Mouse (Mus musculus) embryonic fibroblast, embryonic 13.5 days (primary cell): ENCODE data around the gene Cux1. TPM values are rescaled to one million over a fixed set of nuclear protein-coding genes. Genes with fewer than 3 reads are reported as not detected.

Source experiments
- H3K27ac ChIP-seq: 2 replicates; pipeline ENCODE4 v1.5.1; 2012; ENCODE audit warnings: low read length, control low read depth, inconsistent platforms; ENCODE audit not compliant: insufficient read depth
- H3K4me1 ChIP-seq: 2 replicates; pipeline ENCODE4 v1.6.1; 2011; ENCODE audit warnings: low read length; ENCODE audit not compliant: control insufficient read depth, insufficient read depth
- H3K4me3 ChIP-seq: 2 replicates; pipeline ENCODE4 v1.5.1; 2011; ENCODE audit warnings: mild to moderate bottlenecking, control low read depth, low read length; ENCODE audit not compliant: insufficient read depth
- CTCF ChIP-seq: IDR thresholded peaks from 2 replicates; pipeline ENCODE4 v1.5.1; 2011; ENCODE audit warnings: mild to moderate bottlenecking, control low read depth, low read length, moderate library complexity, borderline replicate concordance; ENCODE audit not compliant: insufficient read depth
- POLR2A ChIP-seq: IDR thresholded peaks from 2 replicates; pipeline ENCODE4 v1.6.1; 2011; ENCODE audit warnings: low read depth, mild to moderate bottlenecking, control low read depth, low read length, moderate library complexity
- polyA plus RNA-seq: library from polyadenylated mRNA; stranded (reverse); fragments of >200 nt; gene quantifications from 2 replicates; pipeline ENCODE4 v1.2.4, GENCODE M21; 2011; ENCODE audit warnings: low read depth; ENCODE audit not compliant: missing spikeins, insufficient read length

Gene Cux1
- polyA plus RNA-seq: 48.4 and 80.9 TPM in 2 replicates

- peak within 1 kb of the TSS; percentile 51; the same call in 1 of the 2 replicates for H3K27ac ChIP-seq
- TF ChIP-seq POLR2A: peak; percentile 57
- TF ChIP-seq CTCF: no peak
- peak within 1 kb of the TSS; percentile 89 for H3K4me3 ChIP-seq
- H3K4me1 ChIP-seq: peaks cover 7% of the 10 kb centered on the region
Measured at GRCm38 (mm10) chr5:136567176-136568025, at the start of gene Cux1. Gene Cux1 (minus strand): TSS chr5:136567490.

- TF ChIP-seq CTCF (no peak), POLR2A (no peak)
- no peaks in the 10 kb centered on the region for H3K4me1 ChIP-seq
- H3K27ac ChIP-seq: no peak overlapping the region
- H3K4me3 ChIP-seq: no peak overlapping the region
Measured at GRCm38 (mm10) chr5:136612391-136612790, 45.1 kb upstream of the Cux1 start.

GRCm38 (mm10) chr5:136608814-136609434 lies 41.6 kb upstream of the Cux1 start:
- Histone ChIP-seq H3K4me1 (no peaks in the 10 kb centered on the region), H3K4me3 (no peak overlapping the region), H3K27ac (no peak overlapping the region)
- no peak for TF ChIP-seq CTCF
- no peak for TF ChIP-seq POLR2A

- Histone ChIP-seq H3K4me1 (no peaks in the 10 kb centered on the region), H3K27ac (no peak overlapping the region), H3K4me3 (no peak overlapping the region)
- TF ChIP-seq POLR2A: no peak
Measured at GRCm38 (mm10) chr5:136605144-136605543, 37.9 kb upstream of the Cux1 start.

- H3K4me3 ChIP-seq: no peak overlapping the region
- no peak for TF ChIP-seq POLR2A
- H3K4me1 ChIP-seq: no peaks in the 10 kb centered on the region
- H3K27ac ChIP-seq: no peak overlapping the region
Measured at GRCm38 (mm10) chr5:136603176-136603964, 36.1 kb upstream of the Cux1 start.

- TF ChIP-seq CTCF: no peak
- no peak for TF ChIP-seq POLR2A
- Histone ChIP-seq H3K4me1 (no peaks in the 10 kb centered on the region), H3K27ac (no peak overlapping the region), H3K4me3 (no peak overlapping the region)
Measured at GRCm38 (mm10) chr5:136600511-136600910, 33.2 kb upstream of the Cux1 start.

GRCm38 (mm10) chr5:136594896-136595540 lies 27.7 kb upstream of the Cux1 start:
- no peaks in the 10 kb centered on the region for H3K4me1 ChIP-seq
- TF ChIP-seq CTCF (no peak), POLR2A (no peak)
- no peak overlapping the region for H3K4me3 ChIP-seq
- H3K27ac ChIP-seq: no peak overlapping the region

GRCm38 (mm10) chr5:136591816-136592499 lies 24.7 kb upstream of the Cux1 start:
- no peak overlapping the region for H3K4me3 ChIP-seq
- TF ChIP-seq POLR2A (no peak), CTCF (no peak)
- H3K27ac ChIP-seq: no peak overlapping the region
- H3K4me1 ChIP-seq: no peaks in the 10 kb centered on the region

GRCm38 (mm10) chr5:136589002-136589401 lies 21.7 kb upstream of the Cux1 start:
- peaks cover 3% of the 10 kb centered on the region; the same call in 1 of the 2 replicates for H3K4me1 ChIP-seq
- TF ChIP-seq POLR2A (no peak), CTCF (no peak)
- no peak overlapping the region for H3K27ac ChIP-seq
- no peak overlapping the region for H3K4me3 ChIP-seq
